Mouse (Mus musculus): Measurements from ENCODE around the gene Mef2a. TPM values are rescaled to one million over a fixed set of nuclear protein-coding genes. Genes with fewer than 3 reads are reported as not detected.

Mef2a gene
- polyA plus RNA-seq, 1 experiment = 52.6 TPM

DNA sequence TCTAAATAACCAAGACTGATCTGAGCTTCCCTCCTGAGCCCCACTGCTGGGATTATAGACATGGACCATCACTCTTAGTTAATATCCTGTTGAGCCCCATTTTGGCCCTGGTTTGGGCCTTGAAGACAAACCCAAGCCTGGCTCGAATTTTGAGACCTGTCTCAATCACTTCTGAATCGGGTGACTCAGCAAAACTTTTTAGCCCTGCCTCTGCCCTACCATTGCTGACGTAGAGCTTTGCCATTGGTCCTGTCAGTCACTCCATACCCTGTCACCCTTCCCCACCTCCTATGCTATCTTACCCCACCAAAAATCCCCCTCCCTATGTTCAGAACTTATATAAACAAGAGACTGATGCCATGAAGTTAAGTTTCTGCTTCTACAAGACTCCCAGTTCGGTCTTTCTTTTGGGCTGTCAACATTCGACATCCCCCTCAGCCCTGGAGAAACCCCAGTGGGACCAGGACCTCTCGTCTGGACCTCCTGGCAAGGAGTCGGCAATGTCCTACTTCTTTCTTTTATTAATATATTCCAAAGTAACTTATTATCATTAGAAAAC lies 30.5 kb downstream of the Mef2a start:
- H3K4me3 ChIP-seq (replicated peaks; ENCODE audit: extremely low read depth, low read depth, low read length) = no peak overlapping the region
- DNase-seq = no peak
- WGBS = 79% methylated on average over 7 of the region's 7 CpGs
- no peak for TF ChIP-seq POLR2A (IDR thresholded peaks at IDR 0.05; ENCODE audit: borderline replicate concordance, extremely low read depth, low read depth, low read length)
- TF ChIP-seq CTCF (IDR thresholded peaks at IDR 0.05; ENCODE audit: insufficient read depth, low read length) = no peak
- H3K4me1 ChIP-seq (ENCODE audit: control insufficient read depth, insufficient read depth, low read length) = peaks cover 2% of the 10 kb centered on the region; the same call in 1 of the 2 replicates

DNA sequence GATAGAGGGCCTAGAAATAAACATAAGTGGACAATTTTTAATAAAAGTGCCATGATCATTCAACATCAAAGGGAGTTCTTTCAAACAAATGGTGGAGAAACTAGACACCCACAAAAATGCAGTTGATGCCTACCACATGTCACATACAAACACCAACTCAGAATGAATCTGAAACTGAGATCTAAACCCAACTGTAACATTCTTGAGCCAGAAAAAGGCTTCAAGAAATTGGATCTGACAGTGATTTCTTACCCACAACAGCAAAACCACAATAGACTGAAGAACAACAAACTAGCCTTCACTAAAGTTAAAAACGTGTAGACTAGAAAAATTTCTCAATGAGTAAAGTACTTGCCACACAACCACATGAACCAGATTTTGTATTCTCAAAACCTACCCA lies 52.3 kb downstream of the Mef2a start:
- Histone ChIP-seq H3K4me3 (replicated peaks; ENCODE audit: extremely low read depth, low read depth, low read length) (no peak overlapping the region), H3K4me1 (ENCODE audit: control insufficient read depth, insufficient read depth, low read length) (peaks cover 2% of the 10 kb centered on the region; the same call in 1 of the 2 replicates)
- DNase-seq = no peak
- WGBS = 39% methylated on average over 1 of the region's 1 CpGs
- TF ChIP-seq POLR2A (IDR thresholded peaks at IDR 0.05; ENCODE audit: borderline replicate concordance, extremely low read depth, low read depth, low read length) = no peak
- no peak for TF ChIP-seq CTCF (IDR thresholded peaks at IDR 0.05; ENCODE audit: insufficient read depth, low read length)

DNA sequence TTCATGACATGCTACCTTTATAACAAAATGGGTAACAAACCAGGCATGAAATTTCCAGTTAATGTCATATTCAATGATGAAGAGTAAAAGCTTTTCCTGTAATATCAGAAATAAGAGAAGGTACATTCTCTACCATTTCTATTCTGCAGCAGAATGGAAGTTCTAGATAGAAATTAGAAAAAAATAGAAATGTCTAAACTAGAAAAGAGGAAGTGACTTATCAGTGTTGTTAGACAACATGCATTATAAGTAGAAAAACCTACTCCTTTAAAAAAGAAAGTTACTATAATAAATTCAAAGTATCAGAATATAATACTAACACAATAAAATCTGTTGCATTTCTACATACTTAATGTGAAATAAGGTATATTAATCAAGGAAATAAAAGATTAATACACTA lies 54.0 kb downstream of the Mef2a start:
- TF ChIP-seq POLR2A (IDR thresholded peaks at IDR 0.05; ENCODE audit: borderline replicate concordance, extremely low read depth, low read depth, low read length) = no peak
- TF ChIP-seq CTCF (IDR thresholded peaks at IDR 0.05; ENCODE audit: insufficient read depth, low read length) = no peak
- Histone ChIP-seq H3K4me1 (ENCODE audit: control insufficient read depth, insufficient read depth, low read length) (no peaks in the 10 kb centered on the region; the same call in 1 of the 2 replicates), H3K4me3 (replicated peaks; ENCODE audit: extremely low read depth, low read depth, low read length) (no peak overlapping the region)
- DNase-seq = no peak

DNA sequence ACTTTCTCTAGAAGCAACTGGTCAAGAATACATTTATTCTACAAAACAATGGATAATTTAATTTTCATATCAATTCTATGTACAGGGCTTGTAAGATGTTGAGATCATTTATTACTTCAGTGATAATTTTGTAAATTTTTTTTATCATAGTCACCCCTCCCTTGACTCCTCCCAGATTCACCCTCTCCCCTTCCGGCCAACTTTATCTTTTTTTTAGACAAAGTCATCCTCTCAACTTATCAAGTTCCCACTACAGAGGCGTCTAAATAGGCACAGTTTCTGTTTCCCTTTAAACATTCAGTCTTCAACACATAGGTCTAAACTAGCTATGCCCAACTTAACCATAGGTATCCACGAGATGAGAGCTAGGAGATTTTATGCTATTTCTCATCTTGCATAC lies 59.5 kb downstream of the Mef2a start:
- Histone ChIP-seq H3K4me1 (ENCODE audit: control insufficient read depth, insufficient read depth, low read length) (no peaks in the 10 kb centered on the region; the same call in 1 of the 2 replicates), H3K4me3 (replicated peaks; ENCODE audit: extremely low read depth, low read depth, low read length) (no peak overlapping the region)
- no peak for DNase-seq
- TF ChIP-seq CTCF (IDR thresholded peaks at IDR 0.05; ENCODE audit: insufficient read depth, low read length) (no peak), POLR2A (IDR thresholded peaks at IDR 0.05; ENCODE audit: borderline replicate concordance, extremely low read depth, low read depth, low read length) (no peak)
- WGBS = 76% methylated on average over 3 of the region's 3 CpGs

DNA sequence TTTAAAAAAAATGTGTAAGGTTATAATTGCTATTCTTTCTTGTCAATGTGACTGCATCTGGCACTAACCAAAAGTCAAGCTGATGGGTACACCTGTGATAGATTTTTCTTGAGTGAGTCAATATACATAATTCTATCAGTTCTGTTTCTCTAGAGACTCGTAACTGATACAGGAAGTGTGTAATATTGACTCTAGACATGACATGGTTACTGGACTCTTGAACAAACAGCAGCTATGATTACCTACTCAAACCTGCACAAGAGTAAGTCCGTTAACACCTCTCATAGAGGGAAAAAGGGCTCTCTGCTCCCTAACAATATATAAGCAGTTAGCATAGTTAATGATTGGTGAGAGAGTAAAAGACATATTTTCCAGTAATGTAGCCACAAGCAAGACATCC lies 62.5 kb downstream of the Mef2a start:
- WGBS = 75% methylated on average over 2 of the region's 2 CpGs
- DNase-seq = no peak
- no peak for TF ChIP-seq CTCF (IDR thresholded peaks at IDR 0.05; ENCODE audit: insufficient read depth, low read length)
- TF ChIP-seq POLR2A (IDR thresholded peaks at IDR 0.05; ENCODE audit: borderline replicate concordance, extremely low read depth, low read depth, low read length) = no peak
- H3K4me3 ChIP-seq (replicated peaks; ENCODE audit: extremely low read depth, low read depth, low read length) = no peak overlapping the region
- H3K4me1 ChIP-seq (ENCODE audit: control insufficient read depth, insufficient read depth, low read length) = no peaks in the 10 kb centered on the region; the same call in 1 of the 2 replicates

DNA sequence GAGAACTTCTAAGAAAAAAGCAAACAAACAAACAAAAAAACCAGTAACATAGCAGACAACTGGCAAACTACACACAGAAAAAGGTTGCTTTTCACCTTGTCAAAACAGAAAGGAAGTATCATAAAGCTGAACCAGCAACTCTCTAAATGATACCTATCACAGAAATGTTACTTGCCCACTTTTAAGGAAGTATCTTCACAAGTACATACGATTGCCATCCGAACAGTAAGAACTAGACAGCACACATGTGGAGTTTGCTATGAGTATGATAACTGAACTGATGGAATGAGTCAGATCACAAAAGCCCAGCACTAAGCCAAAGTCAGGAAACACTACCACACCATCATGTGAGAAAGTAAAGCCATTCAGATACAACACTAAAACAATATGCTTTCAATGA lies 64.6 kb downstream of the Mef2a start:
- WGBS = 66% methylated on average over 2 of the region's 2 CpGs

DNA sequence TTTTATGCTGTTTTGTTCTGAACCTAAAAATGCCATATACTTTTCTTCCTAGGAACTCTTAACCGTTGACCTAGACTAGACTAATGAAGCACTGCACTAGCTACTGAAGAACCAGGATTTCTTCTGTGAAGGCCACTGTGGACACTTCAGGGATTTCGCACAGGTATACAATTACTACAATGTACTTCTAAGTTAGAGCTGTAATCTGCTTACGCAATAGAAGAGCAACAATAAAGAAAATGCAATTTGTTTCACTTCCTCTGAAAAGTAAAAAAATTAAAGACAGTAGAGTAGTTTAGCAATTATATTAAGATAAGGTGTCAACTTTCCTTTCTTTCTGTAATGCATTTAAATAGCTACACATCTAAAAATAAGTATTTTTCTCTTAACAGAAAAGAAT lies 65.6 kb downstream of the Mef2a start:
- Histone ChIP-seq H3K4me3 (replicated peaks; ENCODE audit: extremely low read depth, low read depth, low read length) (no peak overlapping the region), H3K4me1 (ENCODE audit: control insufficient read depth, insufficient read depth, low read length) (no peaks in the 10 kb centered on the region; the same call in 1 of the 2 replicates)
- WGBS = 86% methylated on average over 3 of the region's 3 CpGs
- TF ChIP-seq POLR2A (IDR thresholded peaks at IDR 0.05; ENCODE audit: borderline replicate concordance, extremely low read depth, low read depth, low read length) = no peak
- TF ChIP-seq CTCF (IDR thresholded peaks at IDR 0.05; ENCODE audit: insufficient read depth, low read length) = no peak
- no peak for DNase-seq

More for the DNA sequence above, 64.6 kb downstream of the Mef2a start:
- no peak for DNase-seq
- TF ChIP-seq POLR2A (IDR thresholded peaks at IDR 0.05; ENCODE audit: borderline replicate concordance, extremely low read depth, low read depth, low read length) (no peak), CTCF (IDR thresholded peaks at IDR 0.05; ENCODE audit: insufficient read depth, low read length) (no peak)
- H3K4me3 ChIP-seq (replicated peaks; ENCODE audit: extremely low read depth, low read depth, low read length) = no peak overlapping the region
- H3K4me1 ChIP-seq (ENCODE audit: control insufficient read depth, insufficient read depth, low read length) = no peaks in the 10 kb centered on the region; the same call in 1 of the 2 replicates

DNA sequence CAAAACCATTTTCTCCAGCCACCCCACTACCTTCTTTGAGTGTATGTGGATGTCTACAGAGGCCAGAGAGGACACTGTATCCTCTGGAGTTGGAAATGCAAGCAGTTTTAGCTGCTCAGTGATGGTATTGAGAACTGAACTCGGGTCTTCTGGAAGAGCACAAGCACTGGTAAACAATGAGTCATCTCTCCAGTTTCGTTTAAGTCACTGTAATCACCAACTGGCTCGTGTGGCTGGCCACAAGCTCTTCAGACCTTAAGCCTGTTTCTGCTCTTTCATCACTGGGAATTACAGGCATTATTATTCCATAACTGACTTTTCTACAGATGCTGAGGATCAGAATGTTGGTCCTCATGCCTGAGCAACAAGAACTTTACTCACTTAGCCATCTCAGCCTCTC lies 67.7 kb downstream of the Mef2a start:
- TF ChIP-seq POLR2A (IDR thresholded peaks at IDR 0.05; ENCODE audit: borderline replicate concordance, extremely low read depth, low read depth, low read length) = no peak
- TF ChIP-seq CTCF (IDR thresholded peaks at IDR 0.05; ENCODE audit: insufficient read depth, low read length) = no peak
- WGBS = 14% methylated on average over 3 of the region's 3 CpGs
- H3K4me1 ChIP-seq (ENCODE audit: control insufficient read depth, insufficient read depth, low read length) = no peaks in the 10 kb centered on the region; the same call in 1 of the 2 replicates
- no peak for DNase-seq
- no peak overlapping the region for H3K4me3 ChIP-seq (replicated peaks; ENCODE audit: extremely low read depth, low read depth, low read length)

DNA sequence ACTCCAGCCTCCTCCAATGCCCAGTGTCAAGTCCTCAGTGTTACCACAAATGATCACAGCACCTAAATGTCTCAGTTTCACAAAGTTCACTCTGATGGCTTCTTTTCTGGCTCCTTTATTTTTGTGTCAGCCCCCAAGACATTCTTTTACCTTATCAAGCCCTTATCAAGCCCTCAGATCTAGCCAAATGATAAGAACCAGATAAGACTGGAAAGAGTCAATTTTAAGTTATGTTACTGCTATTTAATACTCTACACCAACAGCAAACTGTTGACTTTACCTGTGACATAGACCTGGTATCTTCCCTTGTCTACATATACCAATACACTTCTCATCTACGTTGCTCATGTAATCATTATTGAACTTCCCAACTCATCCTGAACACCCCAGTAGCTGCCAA lies 76.2 kb downstream of the Mef2a start:
- TF ChIP-seq POLR2A (IDR thresholded peaks at IDR 0.05; ENCODE audit: borderline replicate concordance, extremely low read depth, low read depth, low read length) (no peak), CTCF (IDR thresholded peaks at IDR 0.05; ENCODE audit: insufficient read depth, low read length) (no peak)
- 40% methylated on average over 1 of the region's 1 CpGs for WGBS
- no peak for DNase-seq
- no peaks in the 10 kb centered on the region for H3K4me1 ChIP-seq (ENCODE audit: control insufficient read depth, insufficient read depth, low read length)
- H3K4me3 ChIP-seq (replicated peaks; ENCODE audit: extremely low read depth, low read depth, low read length) = no peak overlapping the region

DNA sequence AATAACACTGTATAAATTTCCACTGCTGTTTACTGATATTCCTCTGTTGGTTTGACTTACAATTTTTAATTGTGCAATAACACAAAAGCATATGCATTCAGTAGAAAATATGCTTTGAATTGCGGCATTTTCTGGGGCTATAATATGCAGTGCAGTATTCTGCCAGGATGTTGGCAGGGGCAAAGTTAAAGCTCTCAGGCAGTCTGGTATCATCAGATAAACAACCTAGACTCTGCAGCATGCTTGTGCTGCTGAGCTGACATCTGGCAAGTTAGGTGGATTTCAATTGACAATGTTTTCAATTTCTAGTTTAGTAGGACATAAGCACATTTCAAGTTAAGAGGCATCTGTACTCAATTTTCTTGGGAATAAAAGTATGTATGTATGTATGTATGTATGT lies 81.3 kb downstream of the Mef2a start:
- WGBS = 90% methylated on average over 1 of the region's 1 CpGs
- Histone ChIP-seq H3K4me1 (ENCODE audit: control insufficient read depth, insufficient read depth, low read length) (peaks cover 3% of the 10 kb centered on the region; the same call in 1 of the 2 replicates), H3K4me3 (replicated peaks; ENCODE audit: extremely low read depth, low read depth, low read length) (no peak overlapping the region)
- TF ChIP-seq CTCF (IDR thresholded peaks at IDR 0.05; ENCODE audit: insufficient read depth, low read length) (no peak), POLR2A (IDR thresholded peaks at IDR 0.05; ENCODE audit: borderline replicate concordance, extremely low read depth, low read depth, low read length) (no peak)
- no peak for DNase-seq

Measured in lung, adult 2 months (tissue).